In the genomic region with DNA sequence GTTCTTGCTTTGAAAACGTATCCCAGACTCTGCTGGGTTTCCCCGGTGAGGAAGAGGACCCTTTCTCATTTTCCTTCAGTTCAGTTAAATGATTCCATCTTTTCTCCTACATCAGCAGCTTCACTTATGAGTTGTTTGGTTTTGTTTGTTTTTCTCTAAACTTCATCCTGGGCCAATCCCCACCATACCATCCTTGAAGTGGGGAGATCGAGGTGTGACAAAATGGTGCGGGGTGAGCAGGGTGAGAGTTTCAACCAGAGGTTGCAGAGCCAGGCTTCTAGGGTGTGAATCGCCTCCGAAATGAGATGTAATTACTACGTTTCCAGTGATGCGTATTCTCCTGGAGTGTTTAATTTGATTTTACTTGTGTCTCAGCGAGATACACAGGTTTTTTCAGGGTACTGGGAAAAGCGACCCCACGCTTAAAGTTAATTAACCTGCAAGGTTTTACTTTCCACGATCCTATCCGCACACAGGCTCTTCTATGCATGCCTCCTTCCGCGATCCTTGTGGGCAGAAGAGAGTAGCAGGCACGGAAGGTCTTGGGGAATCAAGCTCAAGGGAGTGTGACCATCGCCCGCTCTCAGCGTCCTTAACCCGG, we compare ENCODE assay signal across 31 mouse cellular contexts. TPM values are rescaled to one million over a fixed set of nuclear protein-coding genes. Genes with fewer than 3 reads are reported as not detected.
DNase-seq lines count a peak whose midpoint lies in the region; ATAC-seq lines count a peak whose summit lies in the region.
"Had no signal": no experiment of that assay in that cellular context is flagged by ENCODE, and none has a peak within 500 bp of the region (broad histone marks: within the 10 kb centered on the region; RNA-seq: fewer than 3 reads in every experiment).

No protein-coding gene starts in this region.

- H3K4me2 ChIP-seq in hindbrain, embryonic 13.5 days: no peak overlapping the region
- no peak overlapping the region for H3K4me2 ChIP-seq in neural tube, embryonic 15.5 days
- H3K4me2 ChIP-seq: embryonic facial prominence, embryonic 12.5 days; heart, embryonic 15.5 days; limb, embryonic 12.5 days; lung, embryonic 15.5 days had no signal

- peaks cover 12% of the 10 kb centered on the region for H3K4me1 ChIP-seq in hindbrain, embryonic 10.5 days (replicated peaks)
- peaks cover 2% of the 10 kb centered on the region; the same call in 1 of the 2 replicates for H3K4me1 ChIP-seq in hindbrain, embryonic 13.5 days (replicated peaks)
- H3K4me1 ChIP-seq in neural tube, embryonic 15.5 days: peaks cover 17% of the 10 kb centered on the region
- peaks cover 17% of the 10 kb centered on the region for H3K4me1 ChIP-seq in limb, embryonic 10.5 days

- 2% methylated on average over 20 of the region's 20 CpGs for WGBS in hindbrain, embryonic 10.5 days
- WGBS in hindbrain, embryonic 13.5 days: under 1% methylated on average over 20 of the region's 20 CpGs
- WGBS in neural tube, embryonic 15.5 days: 3% methylated on average over 20 of the region's 20 CpGs
- WGBS in limb, embryonic 10.5 days: under 1% methylated on average over 20 of the region's 20 CpGs

- no peaks in the 10 kb centered on the region for H3K36me3 ChIP-seq in hindbrain, embryonic 10.5 days
- H3K36me3 ChIP-seq in hindbrain, embryonic 13.5 days: no peaks in the 10 kb centered on the region
- no peaks in the 10 kb centered on the region for H3K36me3 ChIP-seq in neural tube, embryonic 15.5 days
- no peaks in the 10 kb centered on the region for H3K36me3 ChIP-seq in limb, embryonic 10.5 days
- H3K36me3 ChIP-seq: embryonic facial prominence, embryonic 12.5 days; heart, embryonic 10.5 days; heart, embryonic 15.5 days; limb, embryonic 12.5 days; lung, embryonic 15.5 days had no signal

- no peak for ATAC-seq in hindbrain, embryonic 13.5 days (ENCODE audit: low FRiP score)
- no peak for ATAC-seq in neural tube, embryonic 15.5 days (ENCODE audit: low FRiP score)
- ATAC-seq: forebrain, embryonic 14.5 days had no signal

- H3K4me3 ChIP-seq in hindbrain, embryonic 10.5 days: no peak overlapping the region
- H3K4me3 ChIP-seq in hindbrain, embryonic 13.5 days: no peak overlapping the region
- H3K4me3 ChIP-seq in neural tube, embryonic 15.5 days (replicated peaks): no peak overlapping the region
- H3K4me3 ChIP-seq in limb, embryonic 10.5 days: no peak overlapping the region
- H3K4me3 ChIP-seq: embryonic facial prominence, embryonic 12.5 days; heart, embryonic 10.5 days; heart, embryonic 15.5 days; limb, embryonic 12.5 days; lung, embryonic 15.5 days had no signal

- H3K27me3 ChIP-seq in hindbrain, embryonic 10.5 days (ENCODE audit: insufficient read depth, poor library complexity, severe bottlenecking): peaks cover 100% of the 10 kb centered on the region
- H3K27me3 ChIP-seq in hindbrain, embryonic 13.5 days: peaks cover 96% of the 10 kb centered on the region
- H3K27me3 ChIP-seq in neural tube, embryonic 15.5 days (replicated peaks): peaks cover 81% of the 10 kb centered on the region
- H3K27me3 ChIP-seq in limb, embryonic 10.5 days (ENCODE audit: low read depth, poor library complexity, severe bottlenecking): peaks cover 100% of the 10 kb centered on the region

- DNase-seq in hindbrain, embryonic 10.5 days (ENCODE audit: low spot score): peak; percentile 30
- DNase-seq in neural tube, embryonic 10.5 days (ENCODE audit: extremely low spot score, low spot score): peak; percentile 53
- DNase-seq in limb, embryonic 10.5 days (ENCODE audit: low spot score): peak; percentile 47
- DNase-seq in ovary, adult 18-20 months (ENCODE audit: low spot score): no peak
- DNase-seq in B cell, adult 2 months: no peak
- DNase-seq: adrenal gland, postnatal 14 days; cerebellum, adult 11 months; cerebellum, adult 9-11 months; gastrocnemius, postnatal 14 days; kidney, adult 11 months; kidney, postnatal 14 days; layer of hippocampus, adult 9-11 months; lung, postnatal 36 days; midbrain, embryonic 14.5 days; right cerebral cortex, postnatal 14 days; thymus, postnatal 4 days had no signal

- H3K27ac ChIP-seq in hindbrain, embryonic 10.5 days: no peak overlapping the region
- H3K27ac ChIP-seq in hindbrain, embryonic 13.5 days: no peak overlapping the region
- H3K27ac ChIP-seq in neural tube, embryonic 15.5 days (replicated peaks): no peak overlapping the region
- H3K27ac ChIP-seq in limb, embryonic 10.5 days: no peak overlapping the region
- H3K27ac ChIP-seq: embryonic facial prominence, embryonic 12.5 days; heart, embryonic 10.5 days; heart, embryonic 15.5 days; limb, embryonic 12.5 days; lung, embryonic 15.5 days had no signal

- no peak overlapping the region for H3K9ac ChIP-seq in hindbrain, embryonic 13.5 days
- H3K9ac ChIP-seq in neural tube, embryonic 15.5 days (replicated peaks): no peak overlapping the region
- H3K9ac ChIP-seq: embryonic facial prominence, embryonic 12.5 days; heart, embryonic 15.5 days; limb, embryonic 12.5 days; lung, embryonic 15.5 days had no signal

- H3K9me3 ChIP-seq in hindbrain, embryonic 10.5 days: no peaks in the 10 kb centered on the region
- H3K9me3 ChIP-seq in hindbrain, embryonic 13.5 days: no peaks in the 10 kb centered on the region
- H3K9me3 ChIP-seq in neural tube, embryonic 15.5 days (replicated peaks): no peaks in the 10 kb centered on the region
- H3K9me3 ChIP-seq in limb, embryonic 10.5 days (replicated peaks): no peaks in the 10 kb centered on the region
- H3K9me3 ChIP-seq: embryonic facial prominence, embryonic 12.5 days; heart, embryonic 10.5 days; heart, embryonic 15.5 days; limb, embryonic 12.5 days; lung, embryonic 15.5 days had no signal

RNA-seq across cellular contexts. Expression of a gene that starts 2.8 kb away (rescaled TPM):
- polyA plus RNA-seq in hindbrain, embryonic 10.5 days (2016; fragmentation: Nextera tagmentation; extraction: Ambion mirVana): 0.09 and 0.16 TPM in 2 replicates
- not detected in 2 replicates for polyA plus RNA-seq in hindbrain, embryonic 13.5 days (2015; fragmentation: Nextera tagmentation; extraction: Ambion mirVana)
- 5.7 and 9.3 TPM in 2 replicates for polyA plus RNA-seq in neural tube, embryonic 15.5 days (2015; fragmentation: Nextera tagmentation; extraction: Ambion mirVana)
- polyA plus RNA-seq in limb, embryonic 10.5 days (2016; fragmentation: Nextera tagmentation; extraction: Ambion mirVana): 0.51 and 1.2 TPM in 2 replicates
- polyA plus RNA-seq: forebrain, embryonic 14.5 days; heart, embryonic 10.5 days; heart, embryonic 15.5 days; kidney, embryonic 14.5 days; liver, adult 2 months; liver, embryonic 16.5 days; lung, embryonic 15.5 days; midbrain, embryonic 14.5 days; small intestine, adult 2 months; stomach, embryonic 14.5 days; testis, adult 2 months had no signal

RNA-seq across cellular contexts. Expression of a gene that starts 18.5 kb away (rescaled TPM):
- polyA plus RNA-seq in hindbrain, embryonic 10.5 days (2016; fragmentation: Nextera tagmentation; extraction: Ambion mirVana): not detected in 2 replicates
- not detected in 2 replicates for polyA plus RNA-seq in hindbrain, embryonic 13.5 days (2015; fragmentation: Nextera tagmentation; extraction: Ambion mirVana)
- 12.7 and 19.7 TPM in 2 replicates for polyA plus RNA-seq in neural tube, embryonic 15.5 days (2015; fragmentation: Nextera tagmentation; extraction: Ambion mirVana)
- 0.36 TPM in 1 of 2 replicates, not detected in the other for polyA plus RNA-seq in limb, embryonic 10.5 days (2016; fragmentation: Nextera tagmentation; extraction: Ambion mirVana)
- polyA plus RNA-seq: embryonic facial prominence, embryonic 12.5 days; forebrain, embryonic 14.5 days; heart, embryonic 10.5 days; heart, embryonic 15.5 days; kidney, embryonic 14.5 days; liver, adult 2 months; liver, embryonic 16.5 days; lung, embryonic 15.5 days; midbrain, embryonic 14.5 days; small intestine, adult 2 months; stomach, embryonic 14.5 days; testis, adult 2 months; thymus, postnatal 0 days had no signal

RNA-seq across cellular contexts. Expression of a gene that starts 36.2 kb away (rescaled TPM):
- polyA plus RNA-seq in hindbrain, embryonic 10.5 days (2016; fragmentation: Nextera tagmentation; extraction: Ambion mirVana): not detected in 2 replicates
- polyA plus RNA-seq in hindbrain, embryonic 13.5 days (2015; fragmentation: Nextera tagmentation; extraction: Ambion mirVana): not detected in 2 replicates
- 2.1 and 5.6 TPM in 2 replicates for polyA plus RNA-seq in neural tube, embryonic 15.5 days (2015; fragmentation: Nextera tagmentation; extraction: Ambion mirVana)
- polyA plus RNA-seq in limb, embryonic 10.5 days (2016; fragmentation: Nextera tagmentation; extraction: Ambion mirVana): 2.4 and 4.7 TPM in 2 replicates
- polyA plus RNA-seq: embryonic facial prominence, embryonic 12.5 days; forebrain, embryonic 14.5 days; heart, embryonic 10.5 days; heart, embryonic 15.5 days; liver, adult 2 months; liver, embryonic 16.5 days; lung, embryonic 15.5 days; midbrain, embryonic 14.5 days; small intestine, adult 2 months; stomach, embryonic 14.5 days; testis, adult 2 months had no signal

RNA-seq across cellular contexts. Expression of a gene that starts 48.5 kb away (rescaled TPM):
- not detected in 2 replicates for polyA plus RNA-seq in hindbrain, embryonic 10.5 days (2016; fragmentation: Nextera tagmentation; extraction: Ambion mirVana)
- not detected in 2 replicates for polyA plus RNA-seq in hindbrain, embryonic 13.5 days (2015; fragmentation: Nextera tagmentation; extraction: Ambion mirVana)
- 51.3 and 71.0 TPM in 2 replicates for polyA plus RNA-seq in neural tube, embryonic 15.5 days (2015; fragmentation: Nextera tagmentation; extraction: Ambion mirVana)
- 21.4 and 51.4 TPM in 2 replicates for polyA plus RNA-seq in limb, embryonic 10.5 days (2016; fragmentation: Nextera tagmentation; extraction: Ambion mirVana)
- polyA plus RNA-seq: embryonic facial prominence, embryonic 12.5 days; forebrain, embryonic 14.5 days; heart, embryonic 15.5 days; liver, adult 2 months; liver, embryonic 16.5 days; lung, embryonic 15.5 days; midbrain, embryonic 14.5 days; small intestine, adult 2 months; stomach, embryonic 14.5 days; thymus, postnatal 0 days had no signal

RNA-seq across cellular contexts. Expression of a gene that starts 49.2 kb away (rescaled TPM):
- polyA plus RNA-seq in hindbrain, embryonic 10.5 days (2016; fragmentation: Nextera tagmentation; extraction: Ambion mirVana): 0.37 and 10.8 TPM in 2 replicates
- polyA plus RNA-seq in hindbrain, embryonic 13.5 days (2015; fragmentation: Nextera tagmentation; extraction: Ambion mirVana): 32.3 and 39.2 TPM in 2 replicates
- polyA plus RNA-seq in neural tube, embryonic 15.5 days (2015; fragmentation: Nextera tagmentation; extraction: Ambion mirVana): 14.6 and 20.7 TPM in 2 replicates
- polyA plus RNA-seq in limb, embryonic 10.5 days (2016; fragmentation: Nextera tagmentation; extraction: Ambion mirVana): 10.6 and 12.7 TPM in 2 replicates
- polyA plus RNA-seq: forebrain, embryonic 14.5 days; liver, adult 2 months had no signal

Comparison
In these comparisons a context has a peak if more than half of its experiments do, and no peak if none do; other contexts are left out.
1. DNase-seq: peak in hindbrain, embryonic 10.5 days (single experiment), neural tube, embryonic 10.5 days (single experiment) and limb, embryonic 10.5 days (single experiment); none in ovary, adult 18-20 months (single experiment) and B cell, adult 2 months (0 of 2).
2. RNA of a gene that starts 18.5 kb away (polyA plus RNA-seq): 12.7 to 19.7 TPM in neural tube, embryonic 15.5 days; 0.36 TPM in limb, embryonic 10.5 days, not detected in hindbrain, embryonic 10.5 days and not detected in hindbrain, embryonic 13.5 days; every median in the first group is over 10 times any median in the second.